10 mouse cellular contexts compared by ENCODE assay signal in the genomic region with DNA sequence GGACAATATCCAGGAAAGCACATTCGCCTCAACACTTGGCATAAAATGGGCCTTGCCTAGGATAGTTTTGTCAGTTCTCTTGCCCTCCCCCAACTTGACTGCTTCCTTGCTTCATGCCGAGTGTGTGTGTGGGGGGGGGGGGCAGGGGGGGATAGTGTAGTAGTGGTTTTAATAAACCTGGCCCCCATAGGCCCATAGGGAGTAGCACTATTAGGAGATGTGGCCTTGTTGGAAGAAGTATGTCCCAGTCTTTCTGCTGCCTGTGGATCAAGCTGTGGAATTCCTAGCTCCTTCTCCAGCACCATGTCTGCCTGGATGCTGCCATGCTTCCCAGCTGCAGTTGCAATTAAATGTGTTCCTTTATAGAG.
DNase-seq lines count a peak whose midpoint lies in the region; ATAC-seq and TF ChIP-seq lines count a peak whose summit lies in the region.
"Had no signal": no experiment of that assay in that cellular context is flagged by ENCODE, and none has a peak within 500 bp of the region (broad histone marks: within the 10 kb centered on the region; RNA-seq: fewer than 3 reads in every experiment).

No protein-coding gene starts in this region.

- H3K9ac ChIP-seq in lung, embryonic 14.5 days: no peak overlapping the region
- no peak overlapping the region for H3K9ac ChIP-seq in forebrain, embryonic 14.5 days (ENCODE audit: low read length)
- no peak overlapping the region for H3K9ac ChIP-seq in limb, embryonic 12.5 days (replicated peaks)
- H3K9ac ChIP-seq in neural tube, embryonic 15.5 days (replicated peaks): no peak overlapping the region

- WGBS in lung, embryonic 14.5 days: 36% methylated on average over 2 of the region's 2 CpGs
- WGBS in forebrain, embryonic 14.5 days: 23% methylated on average over 2 of the region's 2 CpGs
- 19% methylated on average over 2 of the region's 2 CpGs for WGBS in limb, embryonic 12.5 days
- WGBS in neural tube, embryonic 15.5 days: 17% methylated on average over 2 of the region's 2 CpGs

- no peaks in the 10 kb centered on the region for H3K36me3 ChIP-seq in lung, embryonic 14.5 days (ENCODE audit: insufficient read depth)
- H3K36me3 ChIP-seq in forebrain, embryonic 14.5 days (ENCODE audit: control insufficient read depth, insufficient read depth, low read length): no peaks in the 10 kb centered on the region
- H3K36me3 ChIP-seq in limb, embryonic 12.5 days: no peaks in the 10 kb centered on the region
- no peaks in the 10 kb centered on the region for H3K36me3 ChIP-seq in neural tube, embryonic 15.5 days

- peak; percentile 44; the same call in 1 of the 2 replicates for ATAC-seq in lung, embryonic 14.5 days (ENCODE audit: insufficient read depth)
- ATAC-seq in forebrain, embryonic 14.5 days: 0 out of 2 replicates have a peak, but pooled peaks have one; percentile 38
- ATAC-seq in limb, embryonic 12.5 days (ENCODE audit: insufficient number of reproducible peaks, insufficient read depth, low FRiP score, low TSS enrichment, low read depth): peak; percentile 52; the same call in 1 of the 2 replicates
- no peak for ATAC-seq in neural tube, embryonic 15.5 days (ENCODE audit: low FRiP score)
- no peak for ATAC-seq in erythroblast, adult 5-6 weeks (replicated peaks; ENCODE audit: low FRiP score, poor library complexity, severe bottlenecking)

- no peaks in the 10 kb centered on the region for H3K4me1 ChIP-seq in lung, embryonic 14.5 days (ENCODE audit: insufficient read depth)
- H3K4me1 ChIP-seq in forebrain, embryonic 14.5 days (ENCODE audit: control insufficient read depth, insufficient read depth, low read length): peaks cover 4% of the 10 kb centered on the region; the same call in 1 of the 2 replicates
- peaks cover 30% of the 10 kb centered on the region for H3K4me1 ChIP-seq in limb, embryonic 12.5 days (replicated peaks)
- H3K4me1 ChIP-seq in neural tube, embryonic 15.5 days: peaks cover 24% of the 10 kb centered on the region

- peak overlapping the region; percentile 34; the same call in 1 of the 2 replicates for H3K4me2 ChIP-seq in lung, embryonic 14.5 days
- H3K4me2 ChIP-seq in forebrain, embryonic 14.5 days (ENCODE audit: low read length): no peak overlapping the region
- H3K4me2 ChIP-seq in limb, embryonic 12.5 days: peak overlapping the region; percentile 29
- peak overlapping the region; percentile 35; the same call in 1 of the 2 replicates for H3K4me2 ChIP-seq in neural tube, embryonic 15.5 days

- TF ChIP-seq CTCF in lung, embryonic 14.5 days (IDR thresholded peaks at IDR 0.05; ENCODE audit: low read depth): no peak

- no peaks in the 10 kb centered on the region for H3K27me3 ChIP-seq in lung, embryonic 14.5 days (ENCODE audit: insufficient read depth, low read length)
- H3K27me3 ChIP-seq in forebrain, embryonic 14.5 days (replicated peaks; ENCODE audit: control insufficient read depth, insufficient read depth, low read length): peaks cover 18% of the 10 kb centered on the region
- H3K27me3 ChIP-seq in limb, embryonic 12.5 days: peaks cover 36% of the 10 kb centered on the region
- H3K27me3 ChIP-seq in neural tube, embryonic 15.5 days (replicated peaks): no peaks in the 10 kb centered on the region

- no peaks in the 10 kb centered on the region for H3K9me3 ChIP-seq in lung, embryonic 14.5 days (ENCODE audit: low read depth, low read length)
- no peaks in the 10 kb centered on the region for H3K9me3 ChIP-seq in forebrain, embryonic 14.5 days (replicated peaks; ENCODE audit: control insufficient read depth, low read length)
- H3K9me3 ChIP-seq in limb, embryonic 12.5 days: no peaks in the 10 kb centered on the region
- H3K9me3 ChIP-seq in neural tube, embryonic 15.5 days (replicated peaks): no peaks in the 10 kb centered on the region

- DNase-seq in lung, embryonic 14.5 days: no peak
- no peak for DNase-seq in lung, postnatal 10 days
- DNase-seq in forebrain, embryonic 14.5 days (ENCODE audit: low spot score): no peak
- no peak for DNase-seq in retina, postnatal 1 day
- DNase-seq: gastrocnemius, adult 2 months; kidney, adult 9 months; lung, postnatal 36 days had no signal

- no peak overlapping the region for H3K4me3 ChIP-seq in lung, embryonic 14.5 days (ENCODE audit: low read depth, low read length)
- H3K4me3 ChIP-seq in forebrain, embryonic 14.5 days (ENCODE audit: low read depth, low read length): no peak overlapping the region
- H3K4me3 ChIP-seq in limb, embryonic 12.5 days (replicated peaks): no peak overlapping the region
- H3K4me3 ChIP-seq in neural tube, embryonic 15.5 days (replicated peaks): no peak overlapping the region
- H3K4me3 ChIP-seq: gastrocnemius, adult 2 months had no signal

- H3K27ac ChIP-seq in lung, embryonic 14.5 days (ENCODE audit: low read depth): peak overlapping the region; percentile 31; the same call in 1 of the 2 replicates
- no peak overlapping the region for H3K27ac ChIP-seq in forebrain, embryonic 14.5 days (ENCODE audit: low read depth, low read length)
- H3K27ac ChIP-seq in limb, embryonic 12.5 days: peak overlapping the region; percentile 24; the same call in 1 of the 2 replicates
- H3K27ac ChIP-seq in neural tube, embryonic 15.5 days (replicated peaks): 0 out of 2 replicates have a peak overlapping the region, but pooled peaks have one; percentile 23
- H3K27ac ChIP-seq: gastrocnemius, adult 2 months had no signal

Comparison
In these comparisons a context has a peak if more than half of its experiments do, and no peak if none do; other contexts are left out.
1. ATAC-seq: peak in lung, embryonic 14.5 days (single experiment), forebrain, embryonic 14.5 days (single experiment) and limb, embryonic 12.5 days (single experiment); none in neural tube, embryonic 15.5 days (single experiment) and erythroblast, adult 5-6 weeks (single experiment).